Mouse (Mus musculus): ENCODE measurements around the gene Tagln2.

Tagln2 gene

GRCm38 (mm10) chr1:172499765-172500441, at the start of gene Tagln2:
Gene Tagln2, plus strand, starts transcription at chr1:172500047.
- DNase-seq (ENCODE audit: low read depth): peak; percentile 66

- no peak for DNase-seq (ENCODE audit: low read depth)
Observed at GRCm38 (mm10) chr1:172450226-172450625, 49.6 kb upstream of the Tagln2 start.

GRCm38 (mm10) chr1:172450848-172451470, 48.9 kb upstream of the Tagln2 start:
- no peak for DNase-seq (ENCODE audit: low read depth)

GRCm38 (mm10) chr1:172452911-172453310, 46.9 kb upstream of the Tagln2 start:
- no peak for DNase-seq (ENCODE audit: low read depth)

DNA sequence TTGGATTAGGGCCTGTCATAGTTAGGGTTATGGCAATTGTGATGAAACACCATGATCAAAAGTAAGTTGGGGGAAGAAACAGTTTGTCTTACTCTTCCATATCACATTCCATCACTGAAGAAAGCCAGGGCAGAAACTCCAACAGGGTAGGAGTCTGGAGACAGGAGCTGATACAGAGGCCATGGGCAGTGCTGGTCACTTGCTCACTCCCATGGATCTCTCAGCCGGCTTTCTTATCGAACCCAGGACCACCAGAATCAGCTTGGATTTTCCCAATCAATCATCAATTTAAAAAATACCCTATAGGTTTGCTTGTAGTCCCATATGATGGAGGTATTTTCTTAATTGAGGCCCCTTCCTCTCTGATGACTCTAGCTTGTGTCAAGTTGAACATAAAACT, 46.0 kb upstream of the Tagln2 start:
- no peak for DNase-seq (ENCODE audit: low read depth)

- peak; percentile 64 for DNase-seq (ENCODE audit: low read depth)
Observed at GRCm38 (mm10) chr1:172455416-172455815, 44.4 kb upstream of the Tagln2 start.

DNA sequence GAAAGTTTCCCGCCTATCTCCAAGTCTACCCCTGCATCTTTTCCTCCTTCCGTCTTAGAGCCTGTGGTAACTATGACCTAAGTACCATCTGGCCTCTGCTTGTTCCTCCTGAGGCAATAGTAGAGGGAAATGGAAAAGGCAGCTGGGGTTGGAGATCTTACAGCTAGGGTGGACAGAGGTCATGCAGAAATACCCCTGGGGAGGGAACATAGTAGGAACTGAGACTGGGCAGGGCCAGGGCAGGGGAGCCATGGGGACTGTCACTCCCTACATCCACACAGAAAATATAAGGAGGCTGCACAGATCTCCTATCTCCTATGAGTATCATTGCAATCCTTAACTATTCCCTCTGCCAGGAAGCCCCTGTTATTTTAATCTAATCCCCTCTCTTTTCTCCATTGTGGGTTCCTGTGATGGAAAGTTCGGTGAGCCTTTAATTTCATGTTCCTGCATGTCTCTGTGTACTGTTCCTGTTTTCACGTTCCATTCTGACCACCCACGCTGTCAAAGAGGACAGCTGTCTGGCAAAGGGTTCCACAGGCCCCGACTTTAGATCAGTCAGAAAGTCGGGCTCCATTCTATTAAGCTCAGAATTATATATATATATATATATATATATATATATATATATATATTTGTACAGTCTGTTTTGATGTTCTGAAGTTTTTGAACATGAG, 43.7 kb upstream of the Tagln2 start:
- no peak for DNase-seq (ENCODE audit: low read depth)

- no peak for DNase-seq (ENCODE audit: low read depth)
Observed at GRCm38 (mm10) chr1:172457196-172457595, 42.7 kb upstream of the Tagln2 start.

GRCm38 (mm10) chr1:172458041-172458440, 41.8 kb upstream of the Tagln2 start:
- no peak for DNase-seq (ENCODE audit: low read depth)

GRCm38 (mm10) chr1:172461602-172462001, 38.2 kb upstream of the Tagln2 start:
- DNase-seq (ENCODE audit: low read depth): no peak

GRCm38 (mm10) chr1:172462534-172462933, 37.3 kb upstream of the Tagln2 start:
- no peak for DNase-seq (ENCODE audit: low read depth)

DNA sequence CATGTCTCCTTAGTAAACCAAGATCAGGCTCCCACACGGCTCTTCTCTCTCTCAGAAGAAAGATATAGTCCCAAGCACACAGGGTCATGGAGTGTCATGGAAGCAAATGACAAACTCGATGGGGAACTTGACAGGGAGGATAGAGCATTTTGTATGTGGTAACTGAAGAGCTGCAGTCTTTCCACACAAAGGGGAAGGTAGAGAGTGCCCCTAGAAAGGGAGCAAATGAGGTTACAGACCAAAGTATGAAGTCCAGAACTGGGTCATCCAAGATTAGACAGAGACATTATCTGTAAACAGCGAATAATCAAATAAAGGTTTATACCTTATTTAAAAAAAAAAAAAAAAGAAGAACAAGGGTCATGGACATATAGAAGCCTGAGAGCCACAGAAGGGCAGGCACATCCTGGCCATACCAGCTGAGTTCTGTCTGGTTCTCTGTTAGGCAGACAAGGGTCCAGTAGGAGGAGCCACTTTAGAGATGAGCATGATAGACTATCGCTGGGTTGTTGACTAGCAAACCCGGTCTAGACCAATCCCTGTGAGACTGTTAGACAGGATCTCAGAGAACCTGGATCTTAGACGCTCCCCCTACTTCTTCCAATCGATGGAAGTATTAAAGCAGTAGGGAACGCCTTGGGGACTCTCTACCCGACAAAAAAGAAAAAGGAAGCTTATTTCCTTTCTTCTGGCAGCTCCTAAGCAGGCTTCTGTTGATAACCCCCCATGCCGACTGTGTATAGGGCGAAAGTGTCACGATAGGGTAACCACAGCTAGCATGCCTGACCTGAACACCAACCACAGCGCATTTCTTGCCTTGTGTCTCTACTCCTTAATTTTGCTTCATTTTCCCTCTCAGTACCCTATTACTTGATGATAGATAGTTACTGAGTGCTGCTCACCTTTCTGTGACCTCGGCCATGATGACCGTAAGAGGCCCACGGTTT, 36.2 kb upstream of the Tagln2 start:
- DNase-seq (ENCODE audit: low read depth): no peak

- no peak for DNase-seq (ENCODE audit: low read depth)
Observed at GRCm38 (mm10) chr1:172468301-172468877, 31.5 kb upstream of the Tagln2 start.

GRCm38 (mm10) chr1:172469373-172469772, 30.5 kb upstream of the Tagln2 start:
- DNase-seq (ENCODE audit: low read depth): no peak

DNA sequence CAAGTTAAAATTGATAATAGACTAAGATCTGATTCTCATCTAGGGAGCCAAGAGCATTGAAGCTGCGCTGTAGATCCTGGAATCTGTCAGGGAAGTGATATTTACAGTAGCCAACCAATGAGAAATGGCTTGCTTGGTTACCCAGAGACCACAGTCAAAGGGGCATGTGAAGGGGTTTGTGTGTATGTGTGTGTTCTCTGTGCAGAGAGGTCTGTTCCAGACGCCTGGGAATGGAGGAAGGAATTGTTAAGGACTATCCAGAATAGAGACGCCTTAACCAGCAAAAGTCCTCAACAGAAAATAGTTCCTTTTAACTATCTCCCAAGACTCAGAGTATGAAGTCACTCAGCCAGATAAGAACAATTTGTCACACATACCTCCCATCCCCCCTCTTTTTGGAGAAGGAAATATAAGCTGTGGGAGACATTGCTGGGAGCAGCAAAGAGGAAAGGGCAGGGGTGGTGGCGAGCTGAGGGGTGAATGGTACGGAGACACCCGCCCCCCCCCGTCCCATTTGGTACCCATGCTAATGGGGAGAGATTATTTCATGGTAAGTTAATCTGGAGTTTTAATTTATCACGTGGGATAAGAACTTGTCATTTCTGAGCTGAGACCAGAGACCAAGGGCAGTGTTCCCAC, 29.9 kb upstream of the Tagln2 start:
- no peak for DNase-seq (ENCODE audit: low read depth)

DNA sequence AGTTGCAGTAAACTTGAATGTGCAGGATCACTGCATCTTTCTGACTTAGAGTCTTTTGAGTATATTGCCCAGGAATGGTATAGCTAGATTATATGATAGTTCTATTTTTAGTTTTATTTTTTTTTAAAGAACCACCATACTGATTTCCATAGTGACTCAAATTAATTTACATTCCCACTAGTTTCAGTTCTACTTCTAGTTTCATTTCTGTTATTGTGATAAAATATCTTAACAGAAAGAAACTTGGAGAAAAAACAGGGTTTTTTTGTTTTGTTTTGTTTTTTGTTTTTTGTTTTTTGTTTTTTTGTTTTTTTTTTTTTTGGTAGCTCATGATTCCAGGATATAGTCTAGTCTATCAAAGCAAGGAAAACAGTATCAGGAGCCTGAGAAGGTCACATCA, 26.9 kb upstream of the Tagln2 start:
- no peak for DNase-seq (ENCODE audit: low read depth)

DNA sequence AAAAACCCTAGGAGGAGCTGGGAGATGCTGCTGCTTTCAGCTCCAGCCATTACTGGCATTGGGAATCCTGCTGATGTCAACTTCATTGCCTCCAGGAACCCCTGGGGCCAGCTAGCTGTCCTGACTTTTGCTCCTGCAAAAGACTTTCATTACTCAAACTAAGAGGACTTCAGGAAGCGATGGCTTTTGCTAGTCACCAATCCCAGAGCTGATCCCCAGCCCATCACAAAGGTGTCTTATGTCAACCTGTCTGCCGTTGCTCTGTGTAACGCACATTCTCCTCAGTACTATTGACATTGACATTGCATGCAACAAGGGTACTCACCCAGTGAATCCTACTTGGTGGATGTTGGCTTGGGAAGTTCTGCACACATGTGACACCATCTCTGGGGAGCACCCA, 25.7 kb upstream of the Tagln2 start:
- DNase-seq (ENCODE audit: low read depth): no peak

DNA sequence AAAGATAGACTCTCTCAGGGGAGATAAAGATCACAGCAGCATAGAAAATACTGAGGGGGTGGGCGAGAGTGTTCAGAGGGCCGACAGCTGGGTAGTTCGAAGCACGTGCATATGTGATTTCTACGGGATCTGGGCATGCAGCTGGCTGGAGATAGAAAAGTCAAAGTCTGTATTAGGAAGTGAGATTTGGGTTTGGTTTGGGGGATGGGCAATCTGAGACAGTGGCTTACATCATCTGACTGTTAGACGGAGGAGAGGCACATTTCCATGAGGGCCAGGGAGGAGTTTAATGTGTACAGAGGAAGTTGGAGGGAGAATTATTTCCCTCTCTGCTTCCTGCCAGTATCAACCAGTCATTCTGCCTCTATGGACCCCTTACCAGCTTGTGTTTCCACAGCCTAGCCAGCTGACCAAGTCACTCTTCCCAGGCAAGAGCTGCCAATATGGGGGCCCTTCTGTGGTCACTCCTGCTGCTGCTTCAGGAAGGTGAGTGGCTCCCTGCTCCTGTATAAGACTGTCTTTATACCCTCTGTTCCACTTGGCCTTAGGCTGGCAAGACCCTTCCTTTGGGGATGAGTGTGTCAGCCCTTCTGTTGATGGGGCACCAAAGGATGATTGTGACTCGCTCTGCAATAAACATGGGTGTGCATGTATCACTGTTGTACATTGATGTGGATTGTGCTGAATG, 24.6 kb upstream of the Tagln2 start, which contains the start of gene Slamf9:
Gene Slamf9 (plus strand): TSS at position 305 of the 688 bp plus-strand sequence.
- no peak for DNase-seq (ENCODE audit: low read depth)

DNA sequence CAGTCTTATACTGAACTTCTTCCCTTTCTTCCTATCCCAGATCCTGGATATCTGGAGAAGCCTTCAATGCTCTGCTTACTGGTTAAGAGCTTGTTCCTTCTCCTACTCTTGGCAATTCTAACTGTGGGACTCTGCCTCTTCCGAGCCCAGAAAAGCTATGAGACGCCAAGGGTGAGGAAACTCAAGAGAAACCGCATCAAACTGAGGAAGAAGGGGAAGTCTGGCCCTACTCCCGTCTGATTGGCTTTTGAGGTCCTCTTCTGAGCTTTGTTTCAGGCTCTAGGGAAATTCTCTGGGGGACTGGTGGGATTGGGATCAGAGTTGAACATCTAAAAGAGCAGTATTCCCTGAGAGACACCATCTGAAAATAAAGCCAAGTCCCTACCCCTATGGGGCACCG, 21.8 kb upstream of the Tagln2 start:
- no peak for DNase-seq (ENCODE audit: low read depth)

GRCm38 (mm10) chr1:172480376-172480775, 19.5 kb upstream of the Tagln2 start:
- no peak for DNase-seq (ENCODE audit: low read depth)

DNA sequence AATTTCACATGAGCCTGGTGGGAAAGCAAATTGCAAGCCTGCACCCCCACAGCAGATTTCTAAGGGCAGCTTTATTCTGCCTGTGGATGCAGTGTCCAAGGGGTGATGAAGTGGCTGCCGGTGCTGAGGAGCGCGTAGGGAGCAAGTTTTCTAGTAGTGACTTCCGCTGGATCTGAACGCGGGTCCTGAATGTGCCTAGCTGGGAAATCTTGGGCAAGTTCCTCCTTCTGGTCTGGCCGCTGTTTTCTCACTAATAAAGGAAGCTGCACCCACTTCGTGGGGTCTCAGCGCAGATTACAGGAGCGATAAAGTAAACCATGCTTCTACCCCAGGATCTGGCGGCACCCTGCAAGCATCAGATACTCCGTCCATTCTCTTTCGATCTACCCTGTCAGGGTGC, 18.7 kb upstream of the Tagln2 start:
- DNase-seq (ENCODE audit: low read depth): no peak

Data from naive thymus-derived CD4-positive, alpha-beta T cell, adult 2 months (primary cell).